Mouse (Mus musculus) midbrain, embryonic 12.5 days (tissue): Measurements from ENCODE around the gene Cyp2t4. TPM values are rescaled to one million over a fixed set of nuclear protein-coding genes. Genes with fewer than 3 reads are reported as not detected.

Experiments used
- ATAC-seq: fragments of 200-750 bp; cut with Nextera tagmentation; 2 replicates; pipeline ENCODE4 v1.8.0; 2017; ENCODE audit warnings: low read depth, moderate TSS enrichment, moderate library complexity; ENCODE audit not compliant: low FRiP score
- H3K27ac ChIP-seq: fragments of 300-500 bp; sonication (generic); replicated peaks from 2 replicates; pipeline ENCODE4 v1.5.1; 2016; ENCODE audit warnings: mild to moderate bottlenecking
- H3K27me3 ChIP-seq: fragments of 300-500 bp; sonication (generic); 2 replicates; pipeline ENCODE4 v1.6.1; 2016; ENCODE audit warnings: mild to moderate bottlenecking
- H3K36me3 ChIP-seq: fragments of 300-500 bp; sonication (generic); 2 replicates; pipeline ENCODE4 v1.6.1; 2016
- H3K4me1 ChIP-seq: fragments of 300-500 bp; sonication (generic); 2 replicates; pipeline ENCODE4 v1.6.1; 2016
- H3K4me2 ChIP-seq: fragments of 300-500 bp; sonication (generic); replicated peaks from 2 replicates; pipeline ENCODE4 v1.6.1; 2016; ENCODE audit warnings: mild to moderate bottlenecking, moderate library complexity
- H3K4me3 ChIP-seq: fragments of 300-500 bp; sonication (generic); 2 replicates; pipeline ENCODE4 v1.5.1; 2016; ENCODE audit warnings: mild to moderate bottlenecking
- H3K9ac ChIP-seq: fragments of 300-500 bp; sonication (generic); replicated peaks from 2 replicates; pipeline ENCODE4 v1.6.1; 2016; ENCODE audit warnings: mild to moderate bottlenecking, moderate library complexity
- H3K9me3 ChIP-seq: fragments of 300-500 bp; sonication (generic); 2 replicates; pipeline ENCODE4 v1.6.1; 2016; ENCODE audit warnings: mild to moderate bottlenecking
- WGBS: fragments of 180-500 bp; shearing (Covaris S2); methylation state at CpG from one replicate; pipeline ENCODE4 v1.1.7; 2016; 5-methylcytosine and 5-hydroxymethylcytosine counted together
- polyA plus RNA-seq: library from polyadenylated mRNA; unstranded; fragments of >200 nt; fragmentation: Nextera tagmentation; extraction: Ambion mirVana; gene quantifications from 2 replicates; pipeline ENCODE4 v1.2.1, GENCODE M21; 2016

The Cyp2t4 gene
- 0.18 and 0.27 TPM in 2 replicates for polyA plus RNA-seq

- H3K27ac ChIP-seq, result no peak within 1 kb of the TSS
- whole genome bisulfite sequencing, result 86% methylated on average over 10 of the region's 10 CpGs
- H3K9ac ChIP-seq, result no peak within 1 kb of the TSS
- H3K4me1 ChIP-seq, result no peaks in the 10 kb centered on the region
- no peak within 1 kb of the TSS for H3K4me2 ChIP-seq
- no peaks in the 10 kb centered on the region for H3K9me3 ChIP-seq
- ATAC-seq, result no peak
- H3K36me3 ChIP-seq, result peaks cover 16% of the 10 kb centered on the region
- no peak within 1 kb of the TSS for H3K4me3 ChIP-seq
- no peaks in the 10 kb centered on the region for H3K27me3 ChIP-seq
These were observed at the start of gene Cyp2t4 for GRCm38 (mm10) chr7:27153205-27153764. Cyp2t4 (plus strand) TSS chr7:27153714.

GRCm38 (mm10) chr7:27104882-27105281, 48.6 kb upstream of the Cyp2t4 start:
- WGBS, result 80% methylated on average over 5 of the region's 5 CpGs

GRCm38 (mm10) chr7:27110327-27110726, 43.2 kb upstream of the Cyp2t4 start:
- ATAC-seq, result no peak
- Histone ChIP-seq H3K4me3 (no peak overlapping the region), H3K4me2 (no peak overlapping the region), H3K4me1 (no peaks in the 10 kb centered on the region), H3K9ac (no peak overlapping the region), H3K36me3 (no peaks in the 10 kb centered on the region), H3K9me3 (0 out of 2 replicates have a peak, but pooled peaks cover 2% of the 10 kb centered on the region), H3K27ac (no peak overlapping the region), H3K27me3 (no peaks in the 10 kb centered on the region)

More at GRCm38 (mm10) chr7:27104882-27105281, 48.6 kb upstream of the Cyp2t4 start:
- Histone ChIP-seq H3K4me1 (no peaks in the 10 kb centered on the region), H3K36me3 (no peaks in the 10 kb centered on the region), H3K4me3 (no peak overlapping the region), H3K27ac (no peak overlapping the region), H3K9me3 (no peaks in the 10 kb centered on the region; the same call in 1 of the 2 replicates), H3K9ac (no peak overlapping the region), H3K27me3 (no peaks in the 10 kb centered on the region), H3K4me2 (no peak overlapping the region)
- ATAC-seq, result no peak

- H3K27me3 ChIP-seq, result no peaks in the 10 kb centered on the region
- H3K9me3 ChIP-seq, result 0 out of 2 replicates have a peak, but pooled peaks cover 2% of the 10 kb centered on the region
- no peaks in the 10 kb centered on the region for H3K4me1 ChIP-seq
- H3K9ac ChIP-seq, result no peak overlapping the region
- H3K4me2 ChIP-seq, result no peak overlapping the region
- ATAC-seq, result no peak
- H3K4me3 ChIP-seq, result no peak overlapping the region
- no peak overlapping the region for H3K27ac ChIP-seq
- no peaks in the 10 kb centered on the region for H3K36me3 ChIP-seq
- 83% methylated on average over 1 of the region's 1 CpGs for WGBS
These were observed 42.5 kb upstream of the Cyp2t4 start for GRCm38 (mm10) chr7:27111038-27111437.

- Histone ChIP-seq H3K4me3 (no peak overlapping the region), H3K27me3 (no peaks in the 10 kb centered on the region), H3K4me2 (no peak overlapping the region), H3K27ac (no peak overlapping the region), H3K9me3 (0 out of 2 replicates have a peak, but pooled peaks cover 2% of the 10 kb centered on the region), H3K9ac (no peak overlapping the region), H3K36me3 (no peaks in the 10 kb centered on the region), H3K4me1 (no peaks in the 10 kb centered on the region)
- WGBS, result 74% methylated on average over 3 of the region's 3 CpGs
- no peak for ATAC-seq
These were observed 41.5 kb upstream of the Cyp2t4 start for GRCm38 (mm10) chr7:27111987-27112386.

- no peaks in the 10 kb centered on the region for H3K36me3 ChIP-seq
- H3K9me3 ChIP-seq, result no peaks in the 10 kb centered on the region
- no peak overlapping the region for H3K4me2 ChIP-seq
- 71% methylated on average over 4 of the region's 4 CpGs for WGBS
- no peak overlapping the region for H3K4me3 ChIP-seq
- no peak for ATAC-seq
- H3K27ac ChIP-seq, result no peak overlapping the region
- no peak overlapping the region for H3K9ac ChIP-seq
- H3K4me1 ChIP-seq, result no peaks in the 10 kb centered on the region
- no peaks in the 10 kb centered on the region for H3K27me3 ChIP-seq
These were observed 35.4 kb upstream of the Cyp2t4 start for GRCm38 (mm10) chr7:27118033-27118511.

- Histone ChIP-seq H3K9me3 (no peaks in the 10 kb centered on the region), H3K27me3 (no peaks in the 10 kb centered on the region), H3K27ac (no peak within 1 kb of the TSS), H3K9ac (no peak within 1 kb of the TSS), H3K4me3 (no peak within 1 kb of the TSS), H3K4me1 (no peaks in the 10 kb centered on the region), H3K4me2 (no peak within 1 kb of the TSS), H3K36me3 (no peaks in the 10 kb centered on the region)
- no peak for ATAC-seq
These were observed 33.8 kb upstream of the Cyp2t4 start, which contains the start of gene Cyp2f2 for GRCm38 (mm10) chr7:27119676-27120075. Cyp2f2 (plus strand) TSS chr7:27119909.

GRCm38 (mm10) chr7:27124305-27124832, 29.1 kb upstream of the Cyp2t4 start:
- no peaks in the 10 kb centered on the region for H3K9me3 ChIP-seq
- WGBS, result 78% methylated on average over 5 of the region's 5 CpGs
- H3K27me3 ChIP-seq, result no peaks in the 10 kb centered on the region
- no peak overlapping the region for H3K4me2 ChIP-seq
- H3K4me3 ChIP-seq, result no peak overlapping the region
- no peak for ATAC-seq
- no peaks in the 10 kb centered on the region for H3K36me3 ChIP-seq
- H3K4me1 ChIP-seq, result no peaks in the 10 kb centered on the region
- H3K9ac ChIP-seq, result no peak overlapping the region
- no peak overlapping the region for H3K27ac ChIP-seq

GRCm38 (mm10) chr7:27124969-27125368, 28.5 kb upstream of the Cyp2t4 start:
- 83% methylated on average over 4 of the region's 4 CpGs for WGBS
- no peak overlapping the region for H3K27ac ChIP-seq

GRCm38 (mm10) chr7:27128162-27128561, 25.4 kb upstream of the Cyp2t4 start:
- 44% methylated on average over 3 of the region's 3 CpGs for WGBS
- Histone ChIP-seq H3K9me3 (no peaks in the 10 kb centered on the region), H3K27me3 (no peaks in the 10 kb centered on the region), H3K4me3 (no peak overlapping the region), H3K36me3 (no peaks in the 10 kb centered on the region), H3K9ac (no peak overlapping the region), H3K27ac (no peak overlapping the region), H3K4me2 (no peak overlapping the region), H3K4me1 (no peaks in the 10 kb centered on the region)
- peak; percentile 54; the same call in 1 of the 2 replicates for ATAC-seq

More at GRCm38 (mm10) chr7:27124969-27125368, 28.5 kb upstream of the Cyp2t4 start:
- no peaks in the 10 kb centered on the region for H3K36me3 ChIP-seq
- no peak overlapping the region for H3K9ac ChIP-seq
- no peak overlapping the region for H3K4me2 ChIP-seq
- H3K4me3 ChIP-seq, result no peak overlapping the region
- no peak for ATAC-seq
- H3K4me1 ChIP-seq, result no peaks in the 10 kb centered on the region
- H3K27me3 ChIP-seq, result no peaks in the 10 kb centered on the region
- no peaks in the 10 kb centered on the region for H3K9me3 ChIP-seq

GRCm38 (mm10) chr7:27128946-27129345, 24.6 kb upstream of the Cyp2t4 start:
- H3K36me3 ChIP-seq, result no peaks in the 10 kb centered on the region
- H3K9me3 ChIP-seq, result no peaks in the 10 kb centered on the region
- no peak overlapping the region for H3K27ac ChIP-seq
- no peaks in the 10 kb centered on the region for H3K4me1 ChIP-seq
- H3K27me3 ChIP-seq, result no peaks in the 10 kb centered on the region
- no peak overlapping the region for H3K4me2 ChIP-seq
- WGBS, result 91% methylated on average over 13 of the region's 13 CpGs
- no peak overlapping the region for H3K4me3 ChIP-seq
- no peak overlapping the region for H3K9ac ChIP-seq
- ATAC-seq, result no peak

GRCm38 (mm10) chr7:27129811-27130210, 23.7 kb upstream of the Cyp2t4 start:
- Histone ChIP-seq H3K4me1 (no peaks in the 10 kb centered on the region), H3K36me3 (no peaks in the 10 kb centered on the region), H3K4me3 (no peak overlapping the region), H3K27me3 (no peaks in the 10 kb centered on the region), H3K27ac (no peak overlapping the region), H3K9ac (no peak overlapping the region), H3K9me3 (no peaks in the 10 kb centered on the region), H3K4me2 (no peak overlapping the region)
- 94% methylated on average over 11 of the region's 12 CpGs for WGBS
- no peak for ATAC-seq
